Mouse (Mus musculus): ENCODE data around the gene Nosip. TPM values are rescaled to one million over a fixed set of nuclear protein-coding genes. Genes with fewer than 3 reads are reported as not detected.

The Nosip gene
- polyA plus RNA-seq (2012): 160 and 205 TPM in 2 replicates

GRCm38 (mm10) chr7:45062239-45062835 is at the start of gene Nosip, which contains the start of gene Prrg2:
TSS of gene Nosip (plus strand) at chr7:45062429.
TSS of gene Prrg2 (minus strand) at chr7:45062677.
- no peak for TF ChIP-seq GATA1 (IDR thresholded peaks at IDR 0.05; ENCODE audit: low read length)

GRCm38 (mm10) chr7:45012824-45013223 is 49.4 kb upstream of the Nosip start:
- TF ChIP-seq GATA1 (IDR thresholded peaks at IDR 0.05; ENCODE audit: low read length): no peak

- TF ChIP-seq GATA1 (IDR thresholded peaks at IDR 0.05; ENCODE audit: low read length): no peak
These were observed 48.7 kb upstream of the Nosip start for GRCm38 (mm10) chr7:45013366-45014095.

- TF ChIP-seq GATA1 (IDR thresholded peaks at IDR 0.05; ENCODE audit: low read length): no peak
These were observed 48.2 kb upstream of the Nosip start for GRCm38 (mm10) chr7:45014096-45014451.

GRCm38 (mm10) chr7:45015344-45015956 is 46.8 kb upstream of the Nosip start:
- no peak for TF ChIP-seq GATA1 (IDR thresholded peaks at IDR 0.05; ENCODE audit: low read length)

GRCm38 (mm10) chr7:45015957-45016612 is 46.1 kb upstream of the Nosip start, which contains the start of gene Scaf1:
TSS of gene Scaf1 (minus strand) at chr7:45016363.
- TF ChIP-seq GATA1 (IDR thresholded peaks at IDR 0.05; ENCODE audit: low read length): no peak

- no peak for TF ChIP-seq GATA1 (IDR thresholded peaks at IDR 0.05; ENCODE audit: low read length)
These were observed 45.5 kb upstream of the Nosip start for GRCm38 (mm10) chr7:45016761-45017160.

GRCm38 (mm10) chr7:45017242-45018061 is 44.8 kb upstream of the Nosip start, which contains the start of gene Rras:
TSS of gene Rras (plus strand) at chr7:45017961.
- TF ChIP-seq GATA1 (IDR thresholded peaks at IDR 0.05; ENCODE audit: low read length): no peak

- no peak for TF ChIP-seq GATA1 (IDR thresholded peaks at IDR 0.05; ENCODE audit: low read length)
These were observed 43.1 kb upstream of the Nosip start for GRCm38 (mm10) chr7:45019031-45019571.

GRCm38 (mm10) chr7:45020225-45020624 is 42.0 kb upstream of the Nosip start:
- no peak for TF ChIP-seq GATA1 (IDR thresholded peaks at IDR 0.05; ENCODE audit: low read length)

GRCm38 (mm10) chr7:45024281-45025248 is 37.7 kb upstream of the Nosip start:
- TF ChIP-seq GATA1 (IDR thresholded peaks at IDR 0.05; ENCODE audit: low read length): no peak

- no peak for TF ChIP-seq GATA1 (IDR thresholded peaks at IDR 0.05; ENCODE audit: low read length)
These were observed 36.5 kb upstream of the Nosip start for GRCm38 (mm10) chr7:45025601-45026220.

GRCm38 (mm10) chr7:45026256-45026655 is 36.0 kb upstream of the Nosip start:
- TF ChIP-seq GATA1 (IDR thresholded peaks at IDR 0.05; ENCODE audit: low read length): no peak

Data from G1E-ER4 (cell line).